Mouse (Mus musculus) olfactory bulb, adult 2 months (tissue): ENCODE measurements around the gene Smurf1.

Experiments
- CTCF ChIP-seq: fragments of 200-500 bp; IDR thresholded peaks from 2 replicates; pipeline ENCODE4 v1.5.1; 2012; ENCODE audit warnings: low read depth, mild to moderate bottlenecking, low read length, moderate library complexity; ENCODE audit not compliant: insufficient read depth
- POLR2A ChIP-seq: fragments of 200-500 bp; IDR thresholded peaks from 2 replicates; pipeline ENCODE4 v1.6.1; 2012; ENCODE audit warnings: mild to moderate bottlenecking, low read depth, low read length, moderate library complexity; ENCODE audit not compliant: insufficient read depth

DNA sequence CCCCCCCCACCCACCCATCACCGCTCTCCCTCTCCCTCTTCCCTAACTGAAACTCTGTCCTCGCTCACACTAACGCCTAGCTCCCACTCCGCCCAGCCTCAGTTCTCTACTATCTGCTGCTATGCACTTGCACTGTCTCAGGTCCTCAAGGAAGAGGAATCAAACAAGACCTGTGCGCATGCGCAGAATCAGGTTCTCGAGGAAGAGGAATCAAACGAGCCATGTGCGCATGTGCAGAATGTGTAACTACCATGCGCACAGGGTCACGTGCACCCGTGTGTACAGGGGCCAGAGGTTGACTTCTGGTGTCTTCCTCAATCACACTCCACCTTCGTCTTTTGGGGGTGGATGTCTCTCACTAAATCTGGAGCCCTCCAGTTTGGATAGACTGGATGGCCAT is 21.9 kb upstream of the Smurf1 start:
- TF ChIP-seq CTCF (no peak), POLR2A (no peak)
